Mouse (Mus musculus) yolk sac, embryonic 10.5 days (tissue): ENCODE results near the gene Gm17079.
"Not testable (repeated sequence)": the region's sequence is repeated elsewhere in the genome, so short reads cannot be mapped to it uniquely, and the experiment has no call there.

Experiments
- DNase-seq: peaks from one replicate; pipeline ENCODE4 v3.0.0-alpha.2; 2017; ENCODE audit warnings: low spot score

Gene Gm17079

GRCm38 (mm10) chr14:51695368-51695767 lies at the start of gene Gm17079:
Gm17079 (minus strand) TSS chr14:51695468.
- not testable (repeated sequence) for DNase-seq

GRCm38 (mm10) chr14:51740347-51741170 lies 45.3 kb upstream of the Gm17079 start:
- DNase-seq, result no peak

GRCm38 (mm10) chr14:51739150-51739993 lies 44.1 kb upstream of the Gm17079 start:
- DNase-seq, result no peak

GRCm38 (mm10) chr14:51738411-51739149 lies 43.3 kb upstream of the Gm17079 start:
- DNase-seq, result no peak

- DNase-seq, result no peak
Measured at GRCm38 (mm10) chr14:51737967-51738366, 42.7 kb upstream of the Gm17079 start.

GRCm38 (mm10) chr14:51717083-51717482 lies 21.8 kb upstream of the Gm17079 start, which contains the start of gene Gm5800:
Gm5800 (minus strand) TSS chr14:51717183.
- DNase-seq, result no peak

- no peak for DNase-seq
Measured at GRCm38 (mm10) chr14:51677269-51677668, 18.0 kb downstream of the Gm17079 start.
